Mouse (Mus musculus): ENCODE results near the gene Isyna1. TPM values are rescaled to one million over a fixed set of nuclear protein-coding genes. Genes with fewer than 3 reads are reported as not detected.

Gene Isyna1
- polyA plus RNA-seq, 1 experiment from 2014 or later = 37.4 TPM

DNA sequence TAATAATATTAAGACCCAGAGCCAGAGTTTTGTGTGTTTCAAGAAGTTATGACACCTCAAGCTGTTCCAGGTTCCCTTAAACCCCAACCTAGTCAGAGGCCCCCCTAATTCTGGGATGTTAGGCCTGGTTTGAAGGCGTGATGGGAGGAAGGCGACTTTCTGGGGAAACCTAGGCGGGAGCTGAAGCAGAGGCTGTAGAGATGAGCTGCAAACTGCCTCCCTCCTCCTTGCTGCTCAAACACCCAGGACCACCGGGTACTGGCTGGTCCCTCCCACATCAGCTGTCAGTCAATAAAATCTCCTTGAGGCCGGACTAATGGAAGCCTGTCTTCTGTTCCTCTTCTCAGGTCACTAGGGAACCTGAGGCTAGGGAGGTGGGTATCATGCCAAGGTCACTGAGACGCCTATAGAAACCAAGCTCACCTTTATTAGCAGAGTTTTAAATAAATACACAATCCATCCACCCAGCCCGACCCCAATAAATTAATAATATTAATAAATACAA is 34.9 kb downstream of the Isyna1 start:
- H3K9ac ChIP-seq (ENCODE audit: low read length) = no peak overlapping the region
- peak overlapping the region; percentile 58 for H3K4me2 ChIP-seq (replicated peaks; ENCODE audit: low read depth)
- H3K27me3 ChIP-seq (ENCODE audit: control insufficient read depth, insufficient read depth, low read length) = no peaks in the 10 kb centered on the region
- H3K27ac ChIP-seq (replicated peaks) = no peak overlapping the region
- H3K4me1 ChIP-seq (replicated peaks; ENCODE audit: control insufficient read depth, insufficient read depth) = peaks cover 8% of the 10 kb centered on the region; the same call in 1 of the 2 replicates
- H3K4me3 ChIP-seq (ENCODE audit: low read depth, low read length) = no peak overlapping the region; the same call in 1 of the 2 replicates
- ATAC-seq (ENCODE audit: low FRiP score, low TSS enrichment) (no peak), DNase-seq (ENCODE audit: low spot score) (no peak)
- no peaks in the 10 kb centered on the region for H3K9me3 ChIP-seq (ENCODE audit: control insufficient read depth, low read length)
- TF ChIP-seq CTCF (IDR thresholded peaks at IDR 0.05; ENCODE audit: low read depth) (no peak), EP300 (optimal IDR thresholded peaks at IDR 0.05) (no peak)
- whole genome bisulfite sequencing = 52% methylated on average over 7 of the region's 7 CpGs
- H3K36me3 ChIP-seq (ENCODE audit: control insufficient read depth, insufficient read depth, low read length) = no peaks in the 10 kb centered on the region

DNA sequence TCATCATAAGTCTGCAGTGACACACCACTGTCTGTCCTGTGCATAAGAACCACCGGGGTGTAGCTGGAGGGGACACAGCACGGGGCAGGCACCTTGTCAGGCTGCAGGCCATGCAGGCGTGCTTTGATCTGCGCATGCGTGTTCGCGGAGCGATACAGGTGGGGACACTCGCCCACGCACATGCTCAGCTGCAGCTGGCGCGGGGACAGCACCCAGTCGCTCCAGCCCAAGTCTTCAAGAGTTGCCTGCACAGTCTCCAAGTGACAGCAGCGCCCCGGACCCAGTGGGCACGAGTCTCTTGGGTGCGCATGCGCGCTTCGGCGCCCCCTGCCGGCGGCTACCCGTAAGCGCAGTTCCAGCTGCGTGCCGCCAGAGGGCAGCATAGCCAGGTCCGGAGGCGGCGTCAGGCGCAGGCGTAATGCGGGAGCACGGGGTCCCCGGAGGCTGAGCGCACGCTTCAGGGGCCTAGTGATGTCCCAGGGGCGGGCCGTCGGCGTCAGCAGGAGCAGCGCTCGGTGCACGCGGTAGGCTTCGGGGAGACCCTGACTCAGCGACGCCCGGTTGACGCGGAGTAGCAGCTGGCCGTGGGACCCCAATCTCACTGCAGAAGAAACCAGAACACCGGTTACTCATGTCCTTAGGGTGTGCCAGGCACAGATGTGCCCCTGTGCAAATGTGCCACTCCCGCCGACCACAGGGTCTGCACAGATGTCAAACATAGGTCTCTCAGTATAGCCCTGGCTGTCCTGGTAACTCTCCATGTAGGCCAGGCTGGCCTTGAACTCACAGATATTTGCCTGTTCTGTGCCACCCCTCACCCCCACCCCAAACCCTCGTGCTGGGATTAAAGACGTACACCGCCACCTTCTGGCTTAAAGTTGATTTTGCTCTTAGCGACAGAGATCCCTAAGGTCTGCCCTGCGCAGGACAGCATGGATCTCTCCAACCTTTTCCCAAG is 35.7 kb downstream of the Isyna1 start:
- TF ChIP-seq CTCF (IDR thresholded peaks at IDR 0.05; ENCODE audit: low read depth) (peak; percentile 100), EP300 (optimal IDR thresholded peaks at IDR 0.05) (no peak)
- DNase-seq (ENCODE audit: low spot score) = peak; percentile 87

DNA sequence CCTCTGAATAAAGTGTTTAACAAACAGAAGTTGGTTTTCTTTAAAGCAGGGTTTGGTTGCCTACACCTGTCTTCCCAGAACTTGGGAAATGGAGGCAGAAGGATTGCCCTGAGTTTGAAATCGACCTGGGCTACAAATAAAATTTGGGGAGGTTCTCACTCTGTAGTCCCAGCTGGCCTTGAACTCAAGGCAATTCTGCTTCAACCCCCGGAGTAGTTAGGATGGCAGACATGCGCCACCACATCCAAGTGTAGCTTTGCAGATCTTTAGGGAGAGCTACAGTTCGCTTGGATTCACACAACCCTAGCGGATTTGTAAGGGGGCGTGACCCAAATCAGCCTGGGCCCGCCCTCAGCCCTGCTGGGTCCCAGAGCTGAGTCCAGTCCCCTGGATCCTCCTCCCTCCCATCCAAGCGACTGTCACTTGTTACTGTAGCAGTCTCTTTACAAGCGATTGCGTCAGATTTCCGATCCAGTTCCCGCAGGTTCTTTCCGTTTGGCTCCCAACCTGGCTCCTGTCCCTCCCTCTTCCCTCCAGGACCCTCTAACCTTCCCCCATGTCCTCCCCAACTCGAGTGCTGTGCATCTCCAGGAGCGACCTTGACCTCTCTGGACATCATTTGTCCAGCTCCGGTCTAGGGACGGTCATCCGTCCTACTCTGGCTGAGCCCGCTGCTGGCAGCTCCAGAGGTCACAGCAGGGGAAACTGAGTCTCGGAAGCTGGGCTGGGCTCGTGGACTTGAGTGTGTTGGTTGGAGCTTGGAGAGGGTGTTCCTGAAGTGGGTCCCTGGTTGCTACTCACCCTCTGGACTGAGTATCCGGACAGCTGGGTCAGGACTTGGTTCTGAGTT is 36.6 kb downstream of the Isyna1 start:
- Histone ChIP-seq H3K9ac (ENCODE audit: low read length) (peak overlapping the region; percentile 35; the same call in 1 of the 2 replicates), H3K9me3 (ENCODE audit: control insufficient read depth, low read length) (no peaks in the 10 kb centered on the region), H3K4me3 (ENCODE audit: low read depth, low read length) (no peak overlapping the region), H3K27ac (replicated peaks) (peak overlapping the region; percentile 74; the same call in 1 of the 2 replicates), H3K4me1 (replicated peaks; ENCODE audit: control insufficient read depth, insufficient read depth) (peaks cover 10% of the 10 kb centered on the region; the same call in 1 of the 2 replicates), H3K27me3 (ENCODE audit: control insufficient read depth, insufficient read depth, low read length) (no peaks in the 10 kb centered on the region), H3K36me3 (ENCODE audit: control insufficient read depth, insufficient read depth, low read length) (no peaks in the 10 kb centered on the region), H3K4me2 (replicated peaks; ENCODE audit: low read depth) (peak overlapping the region; percentile 58; the same call in 1 of the 2 replicates)
- peak; percentile 49 for DNase-seq (ENCODE audit: low spot score)
- 19% methylated on average over 22 of the region's 22 CpGs for WGBS
- ATAC-seq (ENCODE audit: low FRiP score, low TSS enrichment) = peak; percentile 45; the same call in 1 of the 2 replicates
- TF ChIP-seq CTCF (IDR thresholded peaks at IDR 0.05; ENCODE audit: low read depth) (no peak), EP300 (optimal IDR thresholded peaks at IDR 0.05) (no peak)

More for the DNA sequence above, 35.7 kb downstream of the Isyna1 start:
- Histone ChIP-seq H3K9ac (ENCODE audit: low read length) (peak overlapping the region; percentile 54), H3K27me3 (ENCODE audit: control insufficient read depth, insufficient read depth, low read length) (no peaks in the 10 kb centered on the region), H3K4me1 (replicated peaks; ENCODE audit: control insufficient read depth, insufficient read depth) (peaks cover 10% of the 10 kb centered on the region; the same call in 1 of the 2 replicates), H3K36me3 (ENCODE audit: control insufficient read depth, insufficient read depth, low read length) (no peaks in the 10 kb centered on the region), H3K4me2 (replicated peaks; ENCODE audit: low read depth) (peak overlapping the region; percentile 58), H3K9me3 (ENCODE audit: control insufficient read depth, low read length) (no peaks in the 10 kb centered on the region), H3K4me3 (ENCODE audit: low read depth, low read length) (peak overlapping the region; percentile 39), H3K27ac (replicated peaks) (peak overlapping the region; percentile 74)
- WGBS = under 1% methylated on average over 60 of the region's 60 CpGs
- ATAC-seq (ENCODE audit: low FRiP score, low TSS enrichment) = peak; percentile 84

DNA sequence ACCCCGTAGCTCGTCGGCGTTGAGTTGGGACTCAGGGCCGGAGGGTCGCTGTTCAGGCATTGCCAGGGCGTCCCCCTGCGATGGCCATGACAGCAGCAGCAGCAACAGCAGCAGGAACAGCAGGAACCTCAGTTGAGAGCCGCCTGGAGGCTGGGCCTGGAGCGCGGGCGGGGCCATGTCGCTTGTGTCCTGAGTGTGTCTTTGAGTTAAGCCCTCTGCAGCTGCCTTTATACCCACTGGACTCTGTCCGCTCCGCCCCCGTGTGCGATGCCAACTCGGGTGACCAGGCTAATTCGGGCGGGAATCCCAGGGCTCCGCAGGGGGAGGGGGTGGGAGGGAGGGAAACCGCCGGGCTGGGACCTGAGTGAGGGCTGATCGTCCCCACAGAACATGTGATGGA is 37.3 kb downstream of the Isyna1 start:
- ATAC-seq (ENCODE audit: low FRiP score, low TSS enrichment) (no peak), DNase-seq (ENCODE audit: low spot score) (peak; percentile 63)
- H3K36me3 ChIP-seq (ENCODE audit: control insufficient read depth, insufficient read depth, low read length) = no peaks in the 10 kb centered on the region
- no peaks in the 10 kb centered on the region for H3K9me3 ChIP-seq (ENCODE audit: control insufficient read depth, low read length)
- TF ChIP-seq EP300 (optimal IDR thresholded peaks at IDR 0.05) (no peak), CTCF (IDR thresholded peaks at IDR 0.05; ENCODE audit: low read depth) (no peak)
- 19% methylated on average over 23 of the region's 24 CpGs for WGBS
- H3K27ac ChIP-seq (replicated peaks) = no peak overlapping the region
- H3K4me2 ChIP-seq (replicated peaks; ENCODE audit: low read depth) = peak overlapping the region; percentile 17; the same call in 1 of the 2 replicates
- no peaks in the 10 kb centered on the region for H3K27me3 ChIP-seq (ENCODE audit: control insufficient read depth, insufficient read depth, low read length)
- peak overlapping the region; percentile 35; the same call in 1 of the 2 replicates for H3K9ac ChIP-seq (ENCODE audit: low read length)
- H3K4me3 ChIP-seq (ENCODE audit: low read depth, low read length) = no peak overlapping the region
- peaks cover 10% of the 10 kb centered on the region; the same call in 1 of the 2 replicates for H3K4me1 ChIP-seq (replicated peaks; ENCODE audit: control insufficient read depth, insufficient read depth)

DNA sequence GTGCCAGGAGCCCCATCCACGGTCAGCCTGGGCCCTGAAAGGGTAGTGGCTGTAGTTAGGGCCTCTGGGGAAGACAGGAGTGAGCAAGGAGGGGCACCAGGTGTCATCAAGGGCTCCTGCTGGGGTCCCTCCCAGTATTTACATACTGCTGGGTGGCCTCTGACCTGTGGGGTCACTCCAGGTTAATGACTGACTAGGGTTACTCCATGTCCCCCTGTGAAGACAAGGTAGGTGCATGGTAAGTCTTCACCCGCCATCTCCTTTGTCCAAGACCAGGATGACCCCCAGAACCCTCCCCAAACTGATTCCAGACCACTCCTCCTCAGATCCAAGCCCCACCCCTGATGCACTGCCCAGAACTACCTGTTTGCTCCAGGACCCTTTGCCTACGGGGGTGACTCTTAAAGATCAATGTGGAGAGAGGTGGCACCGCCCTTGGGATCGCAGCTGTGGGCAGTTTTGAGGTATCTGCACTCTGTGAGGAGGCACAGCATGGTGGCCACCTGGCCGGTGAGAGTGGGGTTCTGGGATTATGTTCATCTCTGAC is 38.2 kb downstream of the Isyna1 start, which contains the start of gene Gdf15:
Gene Gdf15 (minus strand): TSS at position 111 of the 547 bp plus-strand sequence.
- Histone ChIP-seq H3K4me3 (ENCODE audit: low read depth, low read length) (no peak within 1 kb of the TSS), H3K27ac (replicated peaks) (no peak within 1 kb of the TSS), H3K4me1 (replicated peaks; ENCODE audit: control insufficient read depth, insufficient read depth) (peaks cover 10% of the 10 kb centered on the region; the same call in 1 of the 2 replicates), H3K36me3 (ENCODE audit: control insufficient read depth, insufficient read depth, low read length) (no peaks in the 10 kb centered on the region), H3K9ac (ENCODE audit: low read length) (peak within 1 kb of the TSS; percentile 35), H3K27me3 (ENCODE audit: control insufficient read depth, insufficient read depth, low read length) (no peaks in the 10 kb centered on the region), H3K4me2 (replicated peaks; ENCODE audit: low read depth) (peak within 1 kb of the TSS; percentile 17; the same call in 1 of the 2 replicates), H3K9me3 (ENCODE audit: control insufficient read depth, low read length) (no peaks in the 10 kb centered on the region)
- WGBS = 69% methylated on average over 6 of the region's 6 CpGs
- ATAC-seq (ENCODE audit: low FRiP score, low TSS enrichment) (no peak), DNase-seq (ENCODE audit: low spot score) (no peak)
- TF ChIP-seq EP300 (optimal IDR thresholded peaks at IDR 0.05) (no peak), CTCF (IDR thresholded peaks at IDR 0.05; ENCODE audit: low read depth) (no peak)
